Mouse (Mus musculus): ENCODE measurements around the gene AA986860. TPM values are rescaled to one million over a fixed set of nuclear protein-coding genes. Genes with fewer than 3 reads are reported as not detected.
A peak's percentile ranks its signal among the peaks of the same experiment; 100 is the strongest.

Gene AA986860
- polyA plus RNA-seq, 1 experiment = 64.1 TPM

GRCm38 (mm10) chr1:130740781-130741720 is 9.3 kb downstream of the AA986860 start:
- Histone ChIP-seq H3K27ac (ENCODE audit: insufficient read depth, low read depth, low read length) (peak overlapping the region; percentile 58), H3K36me3 (ENCODE audit: control insufficient read depth, insufficient read depth, low read length) (peaks cover 61% of the 10 kb centered on the region), H3K27me3 (ENCODE audit: control insufficient read depth, insufficient read depth, low read length) (no peaks in the 10 kb centered on the region), H3K4me1 (ENCODE audit: control insufficient read depth, insufficient read depth, insufficient read length, low read length) (peaks cover 38% of the 10 kb centered on the region), H3K4me3 (ENCODE audit: low read depth, low read length) (no peak overlapping the region)
- WGBS = 33% methylated on average over 15 of the region's 15 CpGs
- no peak for TF ChIP-seq POLR2A (IDR thresholded peaks at IDR 0.05; ENCODE audit: low read depth, low read length)
- TF ChIP-seq CTCF (IDR thresholded peaks at IDR 0.05; ENCODE audit: extremely low read depth, insufficient read length, insufficient replicate concordance, low read depth, low read length) = no peak

- TF ChIP-seq POLR2A (IDR thresholded peaks at IDR 0.05; ENCODE audit: low read depth, low read length) = no peak
- Histone ChIP-seq H3K4me1 (ENCODE audit: control insufficient read depth, insufficient read depth, insufficient read length, low read length) (peaks cover 36% of the 10 kb centered on the region), H3K27me3 (ENCODE audit: control insufficient read depth, insufficient read depth, low read length) (no peaks in the 10 kb centered on the region), H3K4me3 (ENCODE audit: low read depth, low read length) (no peak overlapping the region), H3K27ac (ENCODE audit: insufficient read depth, low read depth, low read length) (no peak overlapping the region), H3K36me3 (ENCODE audit: control insufficient read depth, insufficient read depth, low read length) (peaks cover 59% of the 10 kb centered on the region)
- WGBS = 95% methylated on average over 7 of the region's 7 CpGs
Observed at GRCm38 (mm10) chr1:130742201-130742600, 10.4 kb downstream of the AA986860 start.

- H3K4me1 ChIP-seq (ENCODE audit: control insufficient read depth, insufficient read depth, insufficient read length, low read length) = peaks cover 26% of the 10 kb centered on the region
- no peaks in the 10 kb centered on the region for H3K27me3 ChIP-seq (ENCODE audit: control insufficient read depth, insufficient read depth, low read length)
- WGBS = 18% methylated on average over 1 of the region's 1 CpGs
- peaks cover 50% of the 10 kb centered on the region for H3K36me3 ChIP-seq (ENCODE audit: control insufficient read depth, insufficient read depth, low read length)
- no peak overlapping the region for H3K4me3 ChIP-seq (ENCODE audit: low read depth, low read length)
- H3K27ac ChIP-seq (ENCODE audit: insufficient read depth, low read depth, low read length) = no peak overlapping the region
- TF ChIP-seq CTCF (IDR thresholded peaks at IDR 0.05; ENCODE audit: extremely low read depth, insufficient read length, insufficient replicate concordance, low read depth, low read length) = no peak
- no peak for TF ChIP-seq POLR2A (IDR thresholded peaks at IDR 0.05; ENCODE audit: low read depth, low read length)
Observed at GRCm38 (mm10) chr1:130743775-130744174, 12.0 kb downstream of the AA986860 start.

GRCm38 (mm10) chr1:130744217-130744616 is 12.4 kb downstream of the AA986860 start:
- no peak for TF ChIP-seq CTCF (IDR thresholded peaks at IDR 0.05; ENCODE audit: extremely low read depth, insufficient read length, insufficient replicate concordance, low read depth, low read length)
- TF ChIP-seq POLR2A (IDR thresholded peaks at IDR 0.05; ENCODE audit: low read depth, low read length) = no peak
- WGBS = 53% methylated on average over 2 of the region's 2 CpGs
- no peak overlapping the region for H3K27ac ChIP-seq (ENCODE audit: insufficient read depth, low read depth, low read length)
- peaks cover 50% of the 10 kb centered on the region for H3K36me3 ChIP-seq (ENCODE audit: control insufficient read depth, insufficient read depth, low read length)
- H3K27me3 ChIP-seq (ENCODE audit: control insufficient read depth, insufficient read depth, low read length) = no peaks in the 10 kb centered on the region
- peaks cover 26% of the 10 kb centered on the region for H3K4me1 ChIP-seq (ENCODE audit: control insufficient read depth, insufficient read depth, insufficient read length, low read length)
- no peak overlapping the region for H3K4me3 ChIP-seq (ENCODE audit: low read depth, low read length)

- TF ChIP-seq POLR2A (IDR thresholded peaks at IDR 0.05; ENCODE audit: low read depth, low read length) (no peak), CTCF (IDR thresholded peaks at IDR 0.05; ENCODE audit: extremely low read depth, insufficient read length, insufficient replicate concordance, low read depth, low read length) (no peak)
- no peaks in the 10 kb centered on the region for H3K27me3 ChIP-seq (ENCODE audit: control insufficient read depth, insufficient read depth, low read length)
- no peak overlapping the region for H3K27ac ChIP-seq (ENCODE audit: insufficient read depth, low read depth, low read length)
- 90% methylated on average over 5 of the region's 5 CpGs for WGBS
- H3K4me1 ChIP-seq (ENCODE audit: control insufficient read depth, insufficient read depth, insufficient read length, low read length) = peaks cover 24% of the 10 kb centered on the region
- peaks cover 49% of the 10 kb centered on the region for H3K36me3 ChIP-seq (ENCODE audit: control insufficient read depth, insufficient read depth, low read length)
- no peak overlapping the region for H3K4me3 ChIP-seq (ENCODE audit: low read depth, low read length)
Observed at GRCm38 (mm10) chr1:130744961-130745360, 13.2 kb downstream of the AA986860 start.

- 77% methylated on average over 3 of the region's 3 CpGs for WGBS
- Histone ChIP-seq H3K27ac (ENCODE audit: insufficient read depth, low read depth, low read length) (no peak overlapping the region), H3K36me3 (ENCODE audit: control insufficient read depth, insufficient read depth, low read length) (peaks cover 43% of the 10 kb centered on the region), H3K4me1 (ENCODE audit: control insufficient read depth, insufficient read depth, insufficient read length, low read length) (peaks cover 19% of the 10 kb centered on the region), H3K4me3 (ENCODE audit: low read depth, low read length) (no peak overlapping the region), H3K27me3 (ENCODE audit: control insufficient read depth, insufficient read depth, low read length) (no peaks in the 10 kb centered on the region)
- TF ChIP-seq POLR2A (IDR thresholded peaks at IDR 0.05; ENCODE audit: low read depth, low read length) = no peak
- TF ChIP-seq CTCF (IDR thresholded peaks at IDR 0.05; ENCODE audit: extremely low read depth, insufficient read length, insufficient replicate concordance, low read depth, low read length) = no peak
Observed at GRCm38 (mm10) chr1:130745591-130745990, 13.8 kb downstream of the AA986860 start.

GRCm38 (mm10) chr1:130746819-130747218 is 15.0 kb downstream of the AA986860 start:
- H3K27me3 ChIP-seq (ENCODE audit: control insufficient read depth, insufficient read depth, low read length) = no peaks in the 10 kb centered on the region

More at GRCm38 (mm10) chr1:130746819-130747218, 15.0 kb downstream of the AA986860 start:
- TF ChIP-seq CTCF (IDR thresholded peaks at IDR 0.05; ENCODE audit: extremely low read depth, insufficient read length, insufficient replicate concordance, low read depth, low read length) (no peak), POLR2A (IDR thresholded peaks at IDR 0.05; ENCODE audit: low read depth, low read length) (no peak)
- H3K36me3 ChIP-seq (ENCODE audit: control insufficient read depth, insufficient read depth, low read length) = peaks cover 31% of the 10 kb centered on the region
- H3K4me1 ChIP-seq (ENCODE audit: control insufficient read depth, insufficient read depth, insufficient read length, low read length) = peaks cover 10% of the 10 kb centered on the region; the same call in 1 of the 2 replicates
- H3K4me3 ChIP-seq (ENCODE audit: low read depth, low read length) = no peak overlapping the region
- no peak overlapping the region for H3K27ac ChIP-seq (ENCODE audit: insufficient read depth, low read depth, low read length)
- 91% methylated on average over 3 of the region's 3 CpGs for WGBS
